Mouse (Mus musculus) megakaryocyte, embryonic 14.5 days (primary cell): Measurements from ENCODE around the gene Man1a2. TPM values are rescaled to one million over a fixed set of nuclear protein-coding genes. Genes with fewer than 3 reads are reported as not detected.

Source experiments
- H3K27me3 ChIP-seq: replicated peaks from 2 replicates; pipeline ENCODE3; 2012; ENCODE audit warnings: inconsistent platforms
- H3K36me3 ChIP-seq: replicated peaks from 2 replicates; pipeline ENCODE3; 2012; ENCODE audit warnings: low read length, inconsistent platforms, mixed read lengths
- H3K4me1 ChIP-seq: 2 replicates; pipeline ENCODE4 v1.6.1; 2012; ENCODE audit warnings: inconsistent platforms
- H3K4me3 ChIP-seq: replicated peaks from 2 replicates; pipeline ENCODE3; 2012; ENCODE audit warnings: moderate library complexity, mild to moderate bottlenecking, inconsistent platforms
- H3K9me3 ChIP-seq: 2 replicates; pipeline ENCODE4 v1.6.1; 2012; ENCODE audit warnings: inconsistent platforms
- FLI1 ChIP-seq: IDR thresholded peaks from 2 replicates; pipeline ENCODE4 v1.6.1; 2012; ENCODE audit warnings: low read length, inconsistent platforms, mixed read lengths
- GATA1 ChIP-seq: IDR thresholded peaks from 3 replicates; pipeline ENCODE4 v1.6.1; 2012; ENCODE audit warnings: mixed read lengths, low read length, inconsistent platforms, borderline replicate concordance
- polyA plus RNA-seq: library from polyadenylated mRNA; stranded (reverse); fragments of >175 nt; gene quantifications from 2 replicates; pipeline ENCODE4 v1.2.3, GENCODE M21; 2012; ENCODE audit warnings: low replicate concordance; ENCODE audit not compliant: insufficient read depth

The Man1a2 gene
- polyA plus RNA-seq, 1 experiment: 20.6 TPM

DNA sequence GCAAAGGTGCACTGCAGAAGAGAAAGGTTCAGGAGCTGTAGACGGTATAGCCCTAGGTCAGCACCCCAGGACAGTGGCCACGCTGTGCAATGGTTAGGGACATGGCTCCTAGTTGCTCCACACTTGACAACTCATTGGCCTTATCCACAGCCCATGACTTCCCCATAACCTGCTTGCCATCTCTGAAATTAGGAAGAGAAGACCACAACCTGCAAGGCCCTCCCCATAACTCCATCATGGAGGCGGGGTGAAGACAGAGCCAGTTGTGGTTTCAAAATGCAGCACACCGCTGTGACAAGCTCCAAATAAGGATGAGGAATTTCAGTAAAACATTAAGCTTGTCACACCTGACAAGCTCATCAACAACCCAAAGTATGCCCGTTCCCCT lies 169.6 kb downstream of the Man1a2 start:
- Histone ChIP-seq H3K4me1 (peaks cover 18% of the 10 kb centered on the region), H3K4me3 (no peak overlapping the region), H3K27me3 (peaks cover 68% of the 10 kb centered on the region), H3K9me3 (no peaks in the 10 kb centered on the region; the same call in 1 of the 2 replicates), H3K36me3 (no peaks in the 10 kb centered on the region)
- no peak for TF ChIP-seq GATA1
- no peak for TF ChIP-seq FLI1

DNA sequence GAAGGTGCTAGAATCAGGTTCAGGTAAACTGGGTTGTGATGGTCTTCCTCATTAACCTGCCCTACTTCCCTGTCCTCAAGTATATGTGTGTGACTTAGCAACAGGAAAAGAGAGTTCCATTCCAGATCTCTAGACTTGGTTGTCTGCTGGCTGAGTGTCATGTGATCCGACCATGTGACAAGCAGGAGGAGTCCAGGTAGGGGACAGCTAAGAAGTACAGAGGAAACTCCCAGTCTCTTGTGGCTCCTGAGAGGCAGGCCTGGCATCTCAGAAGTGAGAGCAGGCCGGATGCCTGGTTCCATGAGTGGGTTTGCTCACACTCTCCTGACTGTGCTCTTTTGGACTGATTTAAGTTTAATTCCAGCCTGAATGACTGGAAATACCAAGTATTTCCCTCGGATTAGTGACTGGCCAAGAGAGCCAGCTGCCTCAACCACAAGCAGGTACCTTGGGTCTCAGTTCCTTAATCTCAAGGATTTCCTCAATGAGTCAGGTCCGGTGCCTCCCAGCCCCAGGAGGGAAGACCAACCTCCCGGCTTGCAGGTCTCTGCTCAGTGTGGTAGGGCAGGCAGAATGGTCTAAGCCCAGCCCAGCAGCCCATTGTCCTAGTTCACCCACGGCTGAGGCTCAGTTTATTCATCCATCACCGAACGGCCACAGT lies 170.1 kb downstream of the Man1a2 start:
- TF ChIP-seq GATA1: no peak
- TF ChIP-seq FLI1: no peak
- H3K9me3 ChIP-seq: no peaks in the 10 kb centered on the region; the same call in 1 of the 2 replicates
- H3K4me3 ChIP-seq: no peak overlapping the region
- peaks cover 68% of the 10 kb centered on the region for H3K27me3 ChIP-seq
- peaks cover 18% of the 10 kb centered on the region for H3K4me1 ChIP-seq
- H3K36me3 ChIP-seq: no peaks in the 10 kb centered on the region

Other genes with a start within 250 kb of the Man1a2 start
- 4.6 and 7.1 TPM in 2 replicates for gene Tent5c, start 196.2 kb downstream of the Man1a2 start, polyA plus RNA-seq
- gene Vtcn1, start 140.0 kb upstream of the Man1a2 start, polyA plus RNA-seq: not detected in 2 replicates
- 0.70 TPM in 1 of 2 replicates, not detected in the other for gene Trim45, start 236.7 kb upstream of the Man1a2 start, polyA plus RNA-seq